16 mouse cellular contexts compared by ENCODE assay signal in genomic region chr9:30539858-30540257, GRCm38 (mm10).
"Had no signal": no experiment of that assay in that cellular context is flagged by ENCODE, and none has a peak within 500 bp of the region (broad histone marks: within the 10 kb centered on the region; RNA-seq: fewer than 3 reads in every experiment).

No protein-coding gene starts in this region.

- ATAC-seq: hindbrain, embryonic 16.5 days; inflammation-experienced regulatory T-cells, adult 6 months; intestine, embryonic 15.5 days; intestine, postnatal 0 days had no signal

- DNase-seq: gastrocnemius, postnatal 14 days; gastrocnemius, postnatal 36 days; heart, adult 18-20 months; heart, postnatal 10 days; heart, postnatal 4 days; kidney, adult 18-20 months; kidney, adult 8-10 months; kidney, postnatal 10 days; kidney, postnatal 25 days; kidney, postnatal 4 days; liver; liver, embryonic 13.5 days had no signal
